Mouse (Mus musculus) embryonic fibroblast, embryonic 13.5 days (primary cell): ENCODE measurements at regions not wholly inside any gene's neighbourhood (a gene's known extent, or its start where the extent isn't known, plus 50 kb on each side); places are given as distances from the start of the nearest gene placed in this dataset.

ENCODE experiments used
- H3K27ac ChIP-seq: 2 replicates; pipeline ENCODE4 v1.5.1; 2012; ENCODE audit warnings: low read length, control low read depth, inconsistent platforms; ENCODE audit not compliant: insufficient read depth
- H3K4me1 ChIP-seq: 2 replicates; pipeline ENCODE4 v1.6.1; 2011; ENCODE audit warnings: low read length; ENCODE audit not compliant: control insufficient read depth, insufficient read depth
- H3K4me3 ChIP-seq: 2 replicates; pipeline ENCODE4 v1.5.1; 2011; ENCODE audit warnings: mild to moderate bottlenecking, control low read depth, low read length; ENCODE audit not compliant: insufficient read depth
- CTCF ChIP-seq: IDR thresholded peaks from 2 replicates; pipeline ENCODE4 v1.5.1; 2011; ENCODE audit warnings: mild to moderate bottlenecking, control low read depth, low read length, moderate library complexity, borderline replicate concordance; ENCODE audit not compliant: insufficient read depth
- POLR2A ChIP-seq: IDR thresholded peaks from 2 replicates; pipeline ENCODE4 v1.6.1; 2011; ENCODE audit warnings: low read depth, mild to moderate bottlenecking, control low read depth, low read length, moderate library complexity

DNA sequence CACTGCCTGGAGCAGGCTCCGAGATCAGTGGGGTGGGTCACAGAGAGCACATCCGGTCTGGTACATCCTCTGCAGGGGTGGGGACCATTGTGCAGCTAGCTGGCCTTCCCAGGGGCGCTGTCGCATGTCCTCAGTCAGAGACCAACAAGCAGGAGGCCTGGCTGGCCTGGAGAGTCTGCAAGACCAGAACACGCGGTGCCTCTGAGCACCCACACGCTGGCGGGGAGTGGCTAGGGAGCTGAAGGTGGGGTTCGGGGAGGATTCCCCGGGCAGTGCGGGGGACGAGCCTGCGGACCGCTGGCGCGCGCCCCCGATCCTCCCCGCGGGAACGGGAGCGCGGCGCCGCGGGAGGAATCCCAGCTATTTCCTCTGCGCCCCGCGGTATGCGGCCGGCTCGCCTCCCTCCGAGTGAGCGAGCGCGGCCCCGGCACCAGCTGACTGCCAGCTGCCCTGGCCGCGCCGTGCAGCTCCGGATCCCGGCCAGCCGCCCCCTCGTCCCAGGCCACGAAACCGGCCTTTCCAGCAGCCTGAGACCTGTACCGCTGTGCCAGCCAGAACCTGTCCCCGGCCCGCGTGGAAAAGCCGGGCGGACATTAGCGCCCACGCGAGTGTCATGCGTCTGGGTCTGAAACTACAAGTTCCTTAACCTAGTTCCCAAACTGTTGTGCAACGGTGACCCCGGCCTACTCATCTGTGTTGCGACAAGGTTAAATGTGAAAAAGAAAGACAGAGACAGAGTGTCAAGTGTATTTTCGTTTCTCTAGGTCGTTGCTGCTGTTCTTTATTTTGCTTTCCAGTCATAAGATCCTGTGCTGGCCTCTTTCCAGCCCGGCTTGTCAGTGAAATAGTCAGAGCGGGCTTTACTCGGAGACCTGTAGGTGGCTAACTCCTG lies 61.2 kb downstream of the Pkdcc start:
- peak overlapping the region; percentile 28 for H3K4me3 ChIP-seq
- peak overlapping the region; percentile 97 for H3K27ac ChIP-seq
- no peak for TF ChIP-seq CTCF
- peak; percentile 71 for TF ChIP-seq POLR2A
- H3K4me1 ChIP-seq = peaks cover 11% of the 10 kb centered on the region; the same call in 1 of the 2 replicates

DNA sequence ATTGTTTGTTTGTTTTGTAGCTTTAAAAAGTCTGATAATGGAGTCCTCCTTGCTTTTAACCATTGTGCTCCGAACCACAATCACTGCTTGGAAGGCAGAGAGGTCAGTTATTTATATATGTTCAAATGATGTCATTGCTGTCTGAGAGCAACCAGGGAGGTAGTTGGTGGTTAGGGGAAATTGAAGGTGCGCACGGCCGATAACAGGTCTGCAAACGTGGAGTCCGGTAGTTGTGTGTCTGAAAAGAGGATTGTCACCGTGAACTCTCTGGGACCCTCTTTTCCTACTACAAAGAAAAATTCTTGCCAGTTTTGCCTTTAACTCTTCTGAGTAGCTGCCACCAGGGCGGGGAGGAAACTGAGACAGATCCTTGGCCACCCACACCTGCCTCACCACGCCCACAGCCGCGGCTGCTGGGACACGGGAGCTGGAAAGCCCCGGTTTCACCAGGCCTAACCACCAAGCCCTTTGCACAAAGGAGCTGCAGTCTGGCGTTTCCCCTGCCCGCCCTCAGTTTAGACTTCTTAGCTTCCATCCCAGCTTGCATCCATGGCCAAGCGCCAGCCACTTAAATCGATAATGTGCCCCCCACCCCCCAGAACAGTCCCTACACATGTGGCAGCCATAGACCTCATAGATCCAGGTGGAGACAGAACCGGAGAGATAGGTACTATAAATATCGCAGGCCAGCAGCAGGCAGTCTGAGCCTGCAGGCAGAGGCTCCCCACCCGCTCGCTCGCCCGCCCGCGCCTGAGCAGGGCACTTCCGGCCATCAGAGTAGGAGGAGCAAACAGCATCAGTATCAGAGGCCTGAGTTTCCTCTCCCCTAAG lies 62.2 kb downstream of the Pkdcc start:
- H3K4me1 ChIP-seq = peaks cover 11% of the 10 kb centered on the region; the same call in 1 of the 2 replicates
- peak overlapping the region; percentile 97 for H3K27ac ChIP-seq
- no peak overlapping the region for H3K4me3 ChIP-seq
- TF ChIP-seq CTCF (no peak), POLR2A (peak; percentile 49; the same call in 1 of the 2 replicates)

DNA sequence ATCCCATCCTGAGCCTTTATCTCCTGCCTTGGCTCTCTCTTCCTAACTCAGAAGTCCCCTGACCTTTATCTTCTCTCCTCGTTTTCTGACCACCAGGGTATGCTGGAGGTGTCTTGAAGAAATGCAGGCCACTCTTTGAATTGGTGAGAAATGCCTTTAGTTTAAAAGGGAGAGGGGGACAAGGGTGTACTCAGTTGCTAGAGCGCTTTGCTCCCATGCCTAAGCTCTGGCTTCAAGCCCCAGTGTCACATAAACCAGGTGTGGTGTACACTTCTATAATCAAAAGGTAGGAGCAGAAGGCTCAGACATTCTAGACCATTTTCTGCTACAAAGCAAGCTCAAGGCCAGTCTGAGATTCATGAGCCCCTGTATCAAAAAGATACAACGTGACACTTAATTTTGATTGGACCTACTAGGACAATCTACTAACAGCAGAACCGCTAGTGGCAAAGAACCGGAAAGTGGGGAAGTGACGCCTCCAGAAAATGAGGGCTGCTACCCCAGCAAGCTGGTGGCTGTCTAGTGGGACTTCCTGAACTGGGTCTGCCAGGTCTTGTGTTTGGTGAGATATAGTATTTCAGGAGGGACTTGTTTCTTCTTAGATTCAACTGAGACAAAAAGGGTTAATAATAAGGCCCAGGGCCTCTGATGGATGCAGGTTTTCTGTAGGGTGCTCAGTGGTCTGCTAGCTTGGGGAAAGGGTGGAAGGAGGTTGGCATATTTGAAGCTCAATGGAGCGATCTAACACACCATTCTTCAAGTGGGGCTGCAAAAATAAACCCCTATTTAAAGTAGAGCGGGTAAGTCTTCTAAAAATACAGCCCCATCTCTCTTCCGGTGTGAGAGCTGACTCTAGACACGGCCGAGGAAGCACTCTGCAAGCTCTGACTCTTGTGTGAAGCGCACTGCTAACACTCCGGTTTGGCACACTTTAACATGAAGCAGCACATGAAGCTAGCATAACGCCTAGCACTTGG lies 63.1 kb downstream of the Pkdcc start:
- TF ChIP-seq POLR2A (no peak), CTCF (no peak)
- Histone ChIP-seq H3K27ac (no peak overlapping the region), H3K4me3 (no peak overlapping the region), H3K4me1 (peaks cover 11% of the 10 kb centered on the region; the same call in 1 of the 2 replicates)

DNA sequence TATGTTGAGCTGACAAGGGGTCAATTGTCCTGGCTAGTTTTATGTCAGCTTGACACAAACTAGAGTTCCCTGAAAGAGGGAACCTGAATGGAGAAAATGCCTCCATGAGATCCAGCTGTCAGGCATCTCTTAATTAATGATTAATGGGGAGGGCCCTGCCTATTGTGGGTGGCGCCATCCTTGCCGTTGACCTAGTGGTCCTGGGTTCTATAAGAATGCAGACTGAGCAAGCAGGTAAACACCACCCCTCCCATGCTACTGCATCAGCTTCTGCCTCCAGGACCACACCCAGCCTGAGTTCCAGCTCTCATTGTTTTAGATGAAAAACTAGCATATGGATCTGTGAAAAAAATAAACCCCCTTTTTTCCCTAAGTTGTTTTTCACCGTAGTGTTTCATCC lies 67.4 kb upstream of the Eml4 start:
- TF ChIP-seq POLR2A (no peak), CTCF (no peak)
- no peak overlapping the region for H3K27ac ChIP-seq
- H3K4me3 ChIP-seq = no peak overlapping the region
- 0 out of 2 replicates have a peak, but pooled peaks cover 2% of the 10 kb centered on the region for H3K4me1 ChIP-seq

DNA sequence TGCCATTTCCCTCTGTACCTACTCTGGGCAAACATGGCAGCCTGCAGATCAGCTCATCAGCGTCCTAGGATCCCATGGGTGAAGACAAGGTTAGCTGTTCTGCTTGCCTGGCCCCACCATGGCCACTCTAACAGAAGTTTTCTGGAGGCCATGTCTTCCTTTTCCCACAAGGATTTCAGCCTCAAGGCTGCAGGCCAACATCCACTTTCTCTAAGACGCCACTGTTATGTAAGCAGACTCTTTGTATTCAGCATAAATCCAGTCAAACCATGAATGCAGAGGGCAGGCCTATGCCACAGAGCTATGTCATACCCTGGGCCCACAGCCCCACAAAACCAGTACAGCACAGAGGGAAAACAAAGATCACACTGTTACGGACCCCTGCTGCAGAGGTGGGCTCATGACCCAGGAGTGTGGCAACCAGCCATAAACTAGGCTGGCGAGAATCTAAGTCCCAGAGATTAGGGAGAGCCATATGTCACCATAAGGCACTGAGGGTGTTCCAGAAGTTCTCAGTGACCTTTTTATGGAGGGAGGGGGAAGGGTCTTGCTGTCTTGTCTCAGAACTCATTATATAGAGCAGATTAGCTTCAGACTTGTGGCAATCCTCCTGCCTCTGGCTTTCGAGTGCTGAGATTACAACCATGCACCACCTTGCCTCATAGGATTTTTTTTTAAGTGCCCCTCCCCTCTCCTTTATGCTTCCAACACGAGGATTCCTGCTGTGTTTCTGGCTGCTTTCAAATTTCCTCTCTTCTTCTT lies 63.2 kb upstream of the Eml4 start:
- H3K27ac ChIP-seq = no peak overlapping the region

DNA sequence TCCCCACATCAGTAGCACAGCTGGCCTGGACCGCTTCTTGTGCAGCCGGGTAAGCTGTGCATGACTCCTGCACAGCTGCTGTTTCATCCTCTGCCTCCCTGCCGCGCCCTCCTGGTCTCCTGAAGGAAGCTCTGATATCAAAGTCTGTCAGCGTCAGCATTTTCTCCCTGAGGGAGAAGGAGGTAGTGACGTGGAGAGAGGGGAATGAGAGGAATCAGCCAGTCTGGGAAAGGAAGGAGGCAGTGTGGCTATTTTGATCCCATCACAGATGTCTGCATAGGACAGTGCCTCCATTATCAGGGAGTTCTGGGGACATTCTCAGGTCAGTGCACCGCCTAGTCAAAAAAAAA lies 62.6 kb upstream of the Eml4 start:
- H3K27ac ChIP-seq = no peak overlapping the region
- no peak overlapping the region for H3K4me3 ChIP-seq
- H3K4me1 ChIP-seq = 0 out of 2 replicates have a peak, but pooled peaks cover 2% of the 10 kb centered on the region
- TF ChIP-seq POLR2A (no peak), CTCF (no peak)

More for the DNA sequence above, 63.2 kb upstream of the Eml4 start:
- Histone ChIP-seq H3K4me1 (0 out of 2 replicates have a peak, but pooled peaks cover 2% of the 10 kb centered on the region), H3K4me3 (no peak overlapping the region)
- TF ChIP-seq POLR2A (no peak), CTCF (no peak)

DNA sequence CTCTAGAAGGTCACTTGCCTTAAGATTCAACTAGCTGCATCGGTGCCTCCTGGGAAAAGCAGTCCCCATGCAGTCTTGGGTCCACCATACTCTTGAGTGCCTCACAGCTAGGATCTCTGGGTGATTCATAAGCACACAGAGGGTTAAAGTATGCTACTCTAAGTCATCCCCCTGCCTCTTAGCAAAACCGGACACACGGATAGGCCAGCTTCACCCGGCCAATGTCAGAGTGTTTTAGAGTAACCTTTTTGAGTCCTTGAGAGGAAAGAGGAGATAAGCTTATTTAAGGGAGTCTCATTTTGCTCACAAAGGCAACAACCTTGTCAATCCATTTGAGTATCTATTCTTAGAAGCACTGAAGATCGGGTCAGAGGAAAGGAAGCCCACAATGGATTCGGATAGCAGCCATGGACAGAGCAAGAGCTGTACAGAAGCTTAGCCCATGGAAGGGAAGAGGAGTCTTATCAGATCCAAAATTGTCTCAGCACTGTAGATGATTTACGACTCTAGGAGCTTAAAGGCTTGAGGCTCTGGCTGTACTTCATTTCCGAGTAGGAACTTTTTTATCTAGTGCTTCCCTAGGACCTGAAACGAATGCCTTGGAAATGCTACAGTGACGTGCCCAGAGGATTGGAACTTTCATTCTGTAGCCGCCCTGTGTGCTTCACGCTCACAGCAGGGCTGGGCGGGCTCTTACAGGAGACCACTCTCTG lies 55.0 kb upstream of the Eml4 start:
- Histone ChIP-seq H3K27ac (no peak overlapping the region), H3K4me1 (no peaks in the 10 kb centered on the region), H3K4me3 (no peak overlapping the region)
- TF ChIP-seq POLR2A (no peak), CTCF (no peak)
